In the genomic region with DNA sequence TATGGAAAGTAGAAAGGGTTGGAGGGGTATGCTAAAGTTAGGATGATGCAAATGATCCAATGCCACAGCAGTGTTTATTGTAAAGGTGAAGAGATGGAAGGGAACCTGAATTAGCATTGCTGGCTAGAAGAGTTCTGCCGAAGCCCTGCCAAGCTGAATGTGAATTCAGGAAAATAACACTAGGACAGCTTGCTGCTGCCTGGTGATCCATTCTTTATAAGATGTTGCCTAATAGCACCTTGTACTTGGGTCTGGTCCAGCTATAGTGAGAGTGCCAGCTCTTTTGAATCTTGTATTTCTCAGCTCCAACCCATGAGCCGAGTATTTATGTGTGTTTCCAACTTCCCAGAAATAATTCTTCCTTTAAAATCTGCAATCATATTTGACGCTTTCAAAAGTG, we compare ENCODE assay signal across 14 mouse cellular contexts.
A peak's percentile ranks its signal among the peaks of the same experiment; 100 is the strongest.
DNase-seq lines count a peak whose midpoint lies in the region; ATAC-seq lines count a peak whose summit lies in the region.
"Had no signal": no experiment of that assay in that cellular context is flagged by ENCODE, and none has a peak within 500 bp of the region (broad histone marks: within the 10 kb centered on the region; RNA-seq: fewer than 3 reads in every experiment).

No protein-coding gene starts in this region.

- no peaks in the 10 kb centered on the region for H3K4me1 ChIP-seq in heart, embryonic 12.5 days (replicated peaks)
- H3K4me1 ChIP-seq: embryonic facial prominence, embryonic 13.5 days had no signal

- no peak overlapping the region for H3K9ac ChIP-seq in heart, embryonic 12.5 days
- H3K9ac ChIP-seq: embryonic facial prominence, embryonic 13.5 days had no signal

- no peaks in the 10 kb centered on the region for H3K36me3 ChIP-seq in heart, embryonic 12.5 days
- H3K36me3 ChIP-seq: embryonic facial prominence, embryonic 13.5 days had no signal

- H3K9me3 ChIP-seq in heart, embryonic 12.5 days (replicated peaks) = no peaks in the 10 kb centered on the region
- H3K9me3 ChIP-seq: embryonic facial prominence, embryonic 13.5 days had no signal

- no peak overlapping the region for H3K4me2 ChIP-seq in heart, embryonic 12.5 days
- H3K4me2 ChIP-seq: embryonic facial prominence, embryonic 13.5 days had no signal

- H3K27ac ChIP-seq in heart, embryonic 12.5 days (ENCODE audit: poor library complexity, severe bottlenecking) = no peak overlapping the region
- H3K27ac ChIP-seq: embryonic facial prominence, embryonic 13.5 days; kidney, postnatal 0 days had no signal

- WGBS in heart, embryonic 12.5 days = 85% methylated on average over 3 of the region's 3 CpGs

- H3K4me3 ChIP-seq in heart, embryonic 12.5 days = no peak overlapping the region
- H3K4me3 ChIP-seq: embryonic facial prominence, embryonic 13.5 days; myocyte had no signal

- no peaks in the 10 kb centered on the region for H3K27me3 ChIP-seq in heart, embryonic 12.5 days (replicated peaks)
- H3K27me3 ChIP-seq: embryonic facial prominence, embryonic 13.5 days had no signal

- no peak for ATAC-seq in heart, embryonic 12.5 days (ENCODE audit: insufficient number of reproducible peaks, low FRiP score)
- ATAC-seq: intestine, embryonic 16.5 days had no signal

- DNase-seq in frontal cortex, adult 2 months (ENCODE audit: extremely low spot score in 1 of 2, low spot score in 1 of 2) = peak; percentile 48 to 68
- DNase-seq in frontal cortex, postnatal 25 days (ENCODE audit: low spot score in 2 of 2) = no peak
- DNase-seq in brain, embryonic 18.5 days (ENCODE audit: low read depth, low spot score) = peak; percentile 28
- DNase-seq in frontal cortex, postnatal 36 days (ENCODE audit: low spot score in 2 of 2) = peak; percentile 18 to 56
- DNase-seq in right cerebral cortex, postnatal 25 days = peak; percentile 14
- DNase-seq in heart, adult 11 months = no peak
- DNase-seq: cerebellum, adult 11 months; lung, postnatal 14 days; thymus, adult 18-20 months had no signal

Comparison
In these comparisons a context has a peak if more than half of its experiments do, and no peak if none do; other contexts are left out.
1. DNase-seq: peak in frontal cortex, adult 2 months (2 of 2), brain, embryonic 18.5 days (single experiment), frontal cortex, postnatal 36 days (2 of 2) and right cerebral cortex, postnatal 25 days (single experiment); none in frontal cortex, postnatal 25 days (0 of 2) and heart, adult 11 months (single experiment).